ENCODE assay signal across 12 mouse cellular contexts in genomic region chr6:89614107-89614471, GRCm38 (mm10). TPM values are rescaled to one million over a fixed set of nuclear protein-coding genes. Genes with fewer than 3 reads are reported as not detected.
DNase-seq lines count a peak whose midpoint lies in the region; ATAC-seq lines count a peak whose summit lies in the region.
"Had no signal": no experiment of that assay in that cellular context is flagged by ENCODE, and none has a peak within 500 bp of the region (broad histone marks: within the 10 kb centered on the region; RNA-seq: fewer than 3 reads in every experiment).

No protein-coding gene starts in this region.

- no peak overlapping the region for H3K9ac ChIP-seq in embryonic facial prominence, embryonic 11.5 days (replicated peaks; ENCODE audit: low read length)
- H3K9ac ChIP-seq in hindbrain, embryonic 15.5 days, result no peak overlapping the region
- peak overlapping the region; percentile 61 for H3K9ac ChIP-seq in midbrain, embryonic 16.5 days (ENCODE audit: low read depth, low read length)

- H3K27ac ChIP-seq in embryonic facial prominence, embryonic 11.5 days (replicated peaks; ENCODE audit: low read depth, low read length), result no peak overlapping the region
- peak overlapping the region; percentile 80 for H3K27ac ChIP-seq in forebrain, embryonic 10.5 days
- H3K27ac ChIP-seq in hindbrain, embryonic 15.5 days (replicated peaks), result peak overlapping the region; percentile 87
- H3K27ac ChIP-seq in midbrain, embryonic 16.5 days (ENCODE audit: low read length), result peak overlapping the region; percentile 90
- H3K27ac ChIP-seq: macrophage had no signal

- no peaks in the 10 kb centered on the region; the same call in 1 of the 2 replicates for H3K4me1 ChIP-seq in embryonic facial prominence, embryonic 11.5 days (ENCODE audit: control insufficient read depth, insufficient read depth, low read length)
- peaks cover 32% of the 10 kb centered on the region for H3K4me1 ChIP-seq in forebrain, embryonic 10.5 days
- peaks cover 26% of the 10 kb centered on the region for H3K4me1 ChIP-seq in hindbrain, embryonic 15.5 days (replicated peaks)
- H3K4me1 ChIP-seq in midbrain, embryonic 16.5 days (ENCODE audit: control insufficient read depth, insufficient read depth, low read length), result peaks cover 21% of the 10 kb centered on the region

- DNase-seq in embryonic facial prominence, embryonic 11.5 days (ENCODE audit: low spot score), result no peak
- DNase-seq in forebrain, embryonic 10.5 days (ENCODE audit: extremely low spot score, low spot score), result no peak
- DNase-seq in natural killer cell, adult 2 months (ENCODE audit: low spot score in 2 of 2), result no peak
- DNase-seq in retina, postnatal 1 day, result no peak
- DNase-seq: cerebellum, adult 11-12 months; gastrocnemius, postnatal 10 days; thymus, postnatal 14 days had no signal

- H3K36me3 ChIP-seq in embryonic facial prominence, embryonic 11.5 days (replicated peaks; ENCODE audit: control insufficient read depth, insufficient read depth, low read depth, low read length), result no peaks in the 10 kb centered on the region
- no peaks in the 10 kb centered on the region for H3K36me3 ChIP-seq in forebrain, embryonic 10.5 days (replicated peaks)
- no peaks in the 10 kb centered on the region for H3K36me3 ChIP-seq in hindbrain, embryonic 15.5 days
- no peaks in the 10 kb centered on the region for H3K36me3 ChIP-seq in midbrain, embryonic 16.5 days (ENCODE audit: control insufficient read depth, insufficient read depth, low read length)

- 0 out of 2 replicates have a peak, but pooled peaks have one; percentile 29 for ATAC-seq in embryonic facial prominence, embryonic 11.5 days (replicated peaks; ENCODE audit: insufficient number of reproducible peaks, low FRiP score, low TSS enrichment, low read depth)
- peak; percentile 25; the same call in 1 of the 2 replicates for ATAC-seq in hindbrain, embryonic 15.5 days (ENCODE audit: low FRiP score, low read depth)
- ATAC-seq in midbrain, embryonic 16.5 days, result peak; percentile 43
- ATAC-seq in megakaryocyte-erythroid progenitor cell, adult 5-6 weeks (replicated peaks; ENCODE audit: low FRiP score, low TSS enrichment, poor library complexity, severe bottlenecking), result no peak

- 25% methylated on average over 2 of the region's 2 CpGs for WGBS in embryonic facial prominence, embryonic 11.5 days
- 29% methylated on average over 2 of the region's 2 CpGs for WGBS in forebrain, embryonic 10.5 days
- 14% methylated on average over 2 of the region's 2 CpGs for WGBS in hindbrain, embryonic 15.5 days
- 12% methylated on average over 2 of the region's 2 CpGs for WGBS in midbrain, embryonic 16.5 days

- no peaks in the 10 kb centered on the region for H3K9me3 ChIP-seq in embryonic facial prominence, embryonic 11.5 days (replicated peaks; ENCODE audit: control insufficient read depth, low read length)
- H3K9me3 ChIP-seq in forebrain, embryonic 10.5 days, result no peaks in the 10 kb centered on the region
- no peaks in the 10 kb centered on the region for H3K9me3 ChIP-seq in hindbrain, embryonic 15.5 days
- no peaks in the 10 kb centered on the region for H3K9me3 ChIP-seq in midbrain, embryonic 16.5 days (replicated peaks; ENCODE audit: control insufficient read depth, low read length, poor library complexity, severe bottlenecking)

- H3K4me3 ChIP-seq in embryonic facial prominence, embryonic 11.5 days (ENCODE audit: low read depth, low read length), result no peak overlapping the region
- no peak overlapping the region for H3K4me3 ChIP-seq in forebrain, embryonic 10.5 days
- no peak overlapping the region for H3K4me3 ChIP-seq in hindbrain, embryonic 15.5 days
- no peak overlapping the region for H3K4me3 ChIP-seq in midbrain, embryonic 16.5 days (ENCODE audit: low read depth, low read length)

- H3K27me3 ChIP-seq in embryonic facial prominence, embryonic 11.5 days (ENCODE audit: control insufficient read depth, insufficient read depth, low read length), result no peaks in the 10 kb centered on the region
- no peaks in the 10 kb centered on the region for H3K27me3 ChIP-seq in forebrain, embryonic 10.5 days (ENCODE audit: poor library complexity, severe bottlenecking)
- no peaks in the 10 kb centered on the region for H3K27me3 ChIP-seq in hindbrain, embryonic 15.5 days
- no peaks in the 10 kb centered on the region for H3K27me3 ChIP-seq in midbrain, embryonic 16.5 days (ENCODE audit: control insufficient read depth, insufficient read depth, low read depth, low read length)

- no peak overlapping the region for H3K4me2 ChIP-seq in embryonic facial prominence, embryonic 11.5 days (ENCODE audit: low read depth, low read length)
- no peak overlapping the region for H3K4me2 ChIP-seq in hindbrain, embryonic 15.5 days
- H3K4me2 ChIP-seq in midbrain, embryonic 16.5 days (ENCODE audit: low read length), result no peak overlapping the region
- H3K4me2 ChIP-seq: liver, embryonic 11.5 days had no signal

RNA-seq across cellular contexts. Expression of gene Chchd6, which starts 18.6 kb away (rescaled TPM):
- polyA plus RNA-seq in embryonic facial prominence, embryonic 11.5 days (2014; fragmentation: Nextera tagmentation; extraction: Ambion mirVana), result 63.0 and 64.9 TPM in 2 replicates
- 89.8 and 91.3 TPM in 2 replicates for polyA plus RNA-seq in forebrain, embryonic 10.5 days (2016; fragmentation: Nextera tagmentation; extraction: Ambion mirVana)
- polyA plus RNA-seq in hindbrain, embryonic 15.5 days (2015; fragmentation: Nextera tagmentation; extraction: Ambion mirVana), result 173 and 178 TPM in 2 replicates
- 170 and 191 TPM in 2 replicates for polyA plus RNA-seq in midbrain, embryonic 16.5 days (2015; fragmentation: Nextera tagmentation; extraction: Ambion mirVana)
- 11.4 and 16.1 TPM in 2 replicates for total RNA-seq in megakaryocyte-erythroid progenitor cell, adult 5-6 weeks (2014; fragmentation: Nextera tagmentation)
- total RNA-seq in megakaryocyte-erythroid progenitor cell, adult 5-6 weeks (2017), result 7.0 and 12.0 TPM in 2 replicates

RNA-seq across cellular contexts. Expression of gene Txnrd3, which starts 29.7 kb away (rescaled TPM):
- polyA plus RNA-seq in embryonic facial prominence, embryonic 11.5 days (2014; fragmentation: Nextera tagmentation; extraction: Ambion mirVana), result 10.8 and 11.3 TPM in 2 replicates
- polyA plus RNA-seq in forebrain, embryonic 10.5 days (2016; fragmentation: Nextera tagmentation; extraction: Ambion mirVana), result 8.1 and 8.9 TPM in 2 replicates
- 14.9 and 16.5 TPM in 2 replicates for polyA plus RNA-seq in hindbrain, embryonic 15.5 days (2015; fragmentation: Nextera tagmentation; extraction: Ambion mirVana)
- 15.4 and 15.5 TPM in 2 replicates for polyA plus RNA-seq in midbrain, embryonic 16.5 days (2015; fragmentation: Nextera tagmentation; extraction: Ambion mirVana)
- 11.1 and 12.3 TPM in 2 replicates for total RNA-seq in megakaryocyte-erythroid progenitor cell, adult 5-6 weeks (2014; fragmentation: Nextera tagmentation)
- 21.6 and 22.8 TPM in 2 replicates for total RNA-seq in megakaryocyte-erythroid progenitor cell, adult 5-6 weeks (2017)
